Mouse (Mus musculus): Measurements from ENCODE around the gene Tmem274.

Tmem274 gene

DNA sequence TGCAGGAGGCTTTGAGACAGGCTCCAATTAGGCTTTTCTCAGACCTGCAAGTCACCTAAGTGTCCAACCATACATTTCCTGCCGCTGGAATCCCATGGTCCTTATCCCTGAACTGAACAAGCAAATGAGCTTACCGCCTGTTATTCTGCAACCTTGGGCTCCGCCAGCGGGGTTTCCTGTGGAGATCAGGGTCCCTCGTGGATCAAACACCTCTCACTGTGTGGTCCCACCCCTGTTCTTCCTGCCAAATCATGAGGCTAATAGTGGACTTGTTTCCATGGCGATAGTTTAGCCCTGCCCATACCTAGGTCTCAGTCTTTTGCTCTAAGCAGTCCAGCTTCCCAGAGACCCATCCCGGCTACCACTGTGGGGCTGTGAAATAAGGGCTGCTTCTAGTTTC, 49.2 kb downstream of the Tmem274 start:
- no peak for DNase-seq

DNA sequence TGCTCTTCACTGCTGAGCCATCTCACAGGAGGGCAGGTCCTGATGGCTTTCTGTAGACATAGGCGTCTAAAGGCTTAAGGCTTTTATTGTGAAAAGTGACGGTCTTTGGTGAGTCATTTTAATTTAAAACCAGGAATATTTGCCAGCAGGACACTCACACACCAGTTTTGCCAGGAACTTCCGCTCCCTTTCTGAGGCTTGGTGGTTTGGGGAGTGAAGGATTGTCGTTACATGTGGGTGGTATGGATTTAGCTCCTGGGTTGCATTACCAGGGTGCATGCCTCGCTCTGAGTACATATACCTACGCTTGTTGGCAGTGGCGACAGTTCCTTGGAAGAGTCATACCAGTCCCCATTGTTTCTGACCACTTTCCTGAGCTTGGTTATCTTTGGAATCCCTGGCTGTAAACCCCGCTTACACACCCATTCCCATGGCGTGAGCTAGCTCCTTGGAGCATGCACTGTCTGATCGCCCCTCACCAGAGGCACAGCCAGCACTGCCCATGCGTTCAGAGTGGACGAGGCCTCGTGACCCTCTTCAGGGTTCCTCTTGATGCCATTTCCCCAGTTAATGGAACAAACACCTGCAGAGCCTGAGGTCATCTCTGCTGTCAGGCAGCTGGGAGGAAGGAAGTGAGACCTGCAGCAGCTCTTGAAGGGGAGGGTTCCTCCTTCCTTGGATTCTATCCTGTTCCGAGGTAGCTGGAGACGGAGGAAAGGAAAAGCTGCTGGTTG, 50.6 kb downstream of the Tmem274 start:
- DNase-seq: no peak

DNA sequence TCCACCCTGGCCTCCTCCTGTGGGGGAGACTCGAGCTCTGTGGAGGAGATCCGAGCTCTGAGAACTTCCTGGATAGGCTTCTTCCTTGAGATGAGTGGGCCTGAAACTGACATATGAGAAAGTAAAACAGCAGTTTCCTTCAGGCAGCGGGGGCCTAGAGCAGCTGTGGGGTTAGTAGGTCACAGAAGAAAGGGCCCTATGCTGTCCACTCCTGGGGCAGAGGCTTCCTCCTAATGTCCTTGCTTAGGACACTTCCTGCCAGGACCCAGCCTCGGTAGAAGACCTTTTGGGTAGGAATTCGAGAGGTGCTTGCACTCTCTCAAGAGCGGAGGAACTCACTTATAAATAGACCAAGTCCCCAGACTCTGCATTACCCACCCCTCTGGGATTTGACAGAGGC, 52.5 kb downstream of the Tmem274 start:
- no peak for DNase-seq
